Mouse (Mus musculus) WW6 (cell line): ENCODE results near the gene Cracr2a.

ENCODE experiments used
- DNase-seq: peaks from one replicate; pipeline ENCODE4 v3.0.0-alpha.2; 2013; ENCODE audit warnings: low read depth, low spot score

Gene Cracr2a

DNA sequence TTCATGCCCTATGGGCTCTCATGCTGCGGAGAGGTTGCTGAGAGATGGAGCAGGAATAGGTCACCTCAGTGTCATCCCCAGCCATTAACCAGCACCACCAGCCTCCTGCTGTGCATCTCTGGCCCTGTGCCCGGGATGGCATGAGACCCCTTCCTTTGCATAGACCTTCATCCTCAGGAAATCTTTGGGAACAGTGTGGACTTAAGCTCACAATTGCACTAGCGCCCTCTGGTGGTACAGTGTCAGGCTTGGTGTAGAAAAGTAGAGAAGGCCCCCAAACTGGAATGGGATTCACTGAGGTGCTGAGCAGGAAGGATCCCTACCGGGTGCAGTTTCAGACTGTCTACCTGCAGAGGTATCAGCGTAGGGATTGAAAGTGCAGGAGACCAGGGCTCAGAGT lies 64.0 kb downstream of the Cracr2a start:
- peak; percentile 48 for DNase-seq

DNA sequence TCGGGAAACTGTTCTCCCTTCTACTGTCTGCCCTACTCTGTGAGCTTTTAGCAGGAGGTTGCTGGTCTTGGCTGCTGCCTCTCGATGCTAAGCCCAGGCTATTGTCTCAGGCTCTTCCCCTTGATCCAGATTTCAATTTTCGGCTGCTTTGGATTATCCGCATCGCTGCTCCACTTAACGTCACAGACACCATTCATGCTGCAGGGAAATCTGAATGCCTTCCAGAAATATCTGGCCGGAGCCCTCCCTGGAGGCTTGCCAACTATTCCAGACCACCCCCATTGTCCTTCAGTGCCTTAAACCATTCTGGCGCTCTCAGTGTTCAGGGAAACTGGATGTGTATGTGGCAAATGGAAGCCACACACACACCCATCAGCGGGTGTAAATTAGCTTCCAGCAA lies 66.3 kb downstream of the Cracr2a start:
- DNase-seq = no peak

DNA sequence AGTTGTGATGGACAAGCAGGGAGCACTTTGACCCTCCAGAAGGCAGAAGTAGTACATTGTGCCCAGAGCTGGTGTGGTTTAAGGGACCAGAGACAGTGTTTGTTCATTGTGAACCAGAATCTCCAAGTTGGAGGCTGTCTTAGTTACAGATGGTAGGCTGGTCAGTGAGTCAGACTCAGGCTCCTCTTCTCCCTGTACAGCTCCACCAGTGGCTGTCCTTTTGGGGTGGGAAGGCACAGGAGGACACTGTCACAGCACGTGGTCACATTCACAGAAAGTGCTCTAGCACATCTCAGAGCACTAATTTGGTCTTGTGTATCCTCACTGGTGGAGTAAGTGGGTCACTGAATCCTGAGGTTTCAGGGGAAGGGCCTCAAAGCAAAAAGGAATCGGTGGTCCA lies 68.1 kb downstream of the Cracr2a start:
- DNase-seq = no peak

DNA sequence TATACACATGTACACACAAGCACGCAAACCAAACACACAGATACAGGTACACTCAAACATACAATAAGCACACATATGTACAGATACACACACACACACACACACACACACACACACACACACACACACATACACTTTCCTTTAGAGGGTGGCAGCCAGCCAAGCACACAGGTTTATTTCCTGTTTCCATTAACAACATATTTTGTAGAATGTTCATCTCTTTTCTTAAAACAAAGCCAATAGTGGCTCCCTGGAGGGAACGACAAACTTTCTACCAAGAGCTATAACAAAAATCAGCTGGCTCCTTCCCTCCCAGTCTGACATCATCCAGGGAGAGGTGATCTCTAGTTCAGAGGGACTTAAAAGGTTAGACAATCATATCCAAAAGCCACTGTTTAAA lies 73.7 kb downstream of the Cracr2a start:
- no peak for DNase-seq

DNA sequence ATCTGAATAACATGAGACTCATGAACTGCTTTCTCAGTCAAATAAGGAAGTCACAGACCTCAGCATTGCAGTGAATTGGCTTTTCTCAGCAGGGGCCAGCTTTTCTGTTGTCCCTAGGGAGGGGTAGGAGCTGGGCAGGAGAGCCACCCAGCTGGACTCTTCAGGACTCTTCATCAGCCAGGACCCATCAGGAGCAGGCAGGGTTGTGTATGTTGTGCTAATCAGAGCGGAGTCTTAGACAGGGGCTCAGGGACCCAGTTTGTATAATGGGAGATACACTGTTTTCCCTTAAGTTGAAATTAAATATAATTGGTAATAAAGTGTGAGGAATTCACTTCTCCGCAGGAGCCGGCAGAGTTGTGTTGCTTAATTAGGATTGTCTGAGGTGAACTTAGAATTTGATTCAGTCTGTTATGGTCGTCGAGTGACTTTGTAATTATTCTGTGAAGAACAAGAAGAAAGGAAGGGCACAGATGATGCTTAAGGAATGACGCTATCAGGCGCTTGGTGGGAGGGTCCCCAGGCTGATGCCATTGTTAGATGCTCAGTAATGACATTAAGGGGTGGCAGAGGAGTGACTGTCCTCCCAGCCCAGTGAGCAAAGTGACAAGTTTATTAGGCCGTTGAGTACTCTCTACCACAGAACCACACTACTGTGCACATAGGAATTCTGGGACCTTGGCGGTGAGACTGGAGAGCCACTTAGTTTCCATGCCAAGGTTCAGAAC lies 74.5 kb downstream of the Cracr2a start:
- no peak for DNase-seq

DNA sequence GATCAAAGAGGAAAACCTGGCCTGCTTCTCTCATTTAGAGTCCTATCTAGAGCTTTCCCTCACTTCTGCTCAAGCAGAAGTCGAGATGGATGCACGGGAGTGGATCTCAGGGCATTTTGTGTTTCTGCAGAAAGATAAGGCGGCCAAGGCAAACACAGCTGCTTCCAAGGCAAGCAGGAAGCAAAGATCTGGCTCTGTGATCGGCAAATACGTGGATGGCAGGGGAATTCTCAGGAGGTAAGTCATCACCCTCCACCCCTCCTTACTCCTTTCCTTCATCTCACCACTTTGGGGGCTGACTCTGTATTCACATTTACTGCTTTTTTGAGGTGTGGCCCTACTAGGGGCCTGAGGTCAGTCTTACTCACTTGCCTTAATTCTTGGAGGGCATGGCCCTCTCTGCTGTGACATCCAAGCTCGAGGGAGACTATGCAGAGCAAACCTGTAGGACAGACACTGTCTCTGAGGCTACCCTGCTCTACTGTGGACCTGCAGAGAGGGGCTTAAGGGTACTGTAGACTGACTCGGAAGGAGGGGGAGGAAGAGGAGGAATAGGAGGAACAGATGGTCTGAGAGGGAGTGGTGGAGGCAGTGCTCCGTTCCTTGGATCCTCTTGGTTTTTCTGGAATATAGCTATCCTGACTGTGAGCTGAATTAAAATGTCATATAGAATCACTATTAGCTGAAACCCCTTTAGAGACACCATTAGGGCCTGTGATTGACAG lies 80.1 kb downstream of the Cracr2a start:
- DNase-seq = no peak

DNA sequence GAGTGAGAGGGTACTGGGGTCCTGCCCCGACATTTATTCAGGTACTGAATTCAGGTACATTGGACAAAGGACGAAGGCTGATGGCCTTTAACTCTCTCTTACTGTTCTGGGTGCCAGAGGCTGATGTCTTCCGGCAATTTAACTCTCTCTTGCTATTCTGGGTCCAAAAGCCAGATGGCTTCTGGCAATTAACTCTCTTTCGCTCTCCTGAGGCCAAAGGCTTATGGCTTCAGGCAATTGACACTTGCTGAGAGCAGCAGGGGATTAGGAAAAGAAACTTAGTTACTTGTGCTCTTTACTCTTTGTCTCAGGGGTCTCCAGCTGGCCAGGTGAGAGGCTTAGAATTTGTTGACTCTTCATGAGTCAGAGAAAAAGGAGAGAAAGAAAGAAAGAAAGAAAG lies 94.8 kb downstream of the Cracr2a start:
- no peak for DNase-seq

DNA sequence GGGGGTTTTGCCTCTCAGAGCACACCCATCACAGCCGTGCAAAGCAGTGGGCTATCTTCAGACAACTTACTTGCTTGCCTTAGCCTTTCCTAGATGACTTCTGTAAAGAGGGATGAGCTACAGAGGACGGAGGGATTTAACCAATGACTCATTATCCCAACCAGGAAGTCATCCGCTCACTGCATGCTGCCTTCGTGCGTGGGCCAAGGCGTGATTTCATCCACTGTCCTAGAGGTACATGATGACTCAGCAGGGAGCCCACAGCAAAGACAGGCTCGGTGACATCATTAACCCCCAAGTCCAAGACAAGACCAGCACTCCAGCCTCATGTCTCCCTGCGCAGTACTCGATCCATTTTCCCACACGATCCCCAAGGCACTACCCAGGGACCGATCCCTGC lies 96.0 kb downstream of the Cracr2a start:
- no peak for DNase-seq

DNA sequence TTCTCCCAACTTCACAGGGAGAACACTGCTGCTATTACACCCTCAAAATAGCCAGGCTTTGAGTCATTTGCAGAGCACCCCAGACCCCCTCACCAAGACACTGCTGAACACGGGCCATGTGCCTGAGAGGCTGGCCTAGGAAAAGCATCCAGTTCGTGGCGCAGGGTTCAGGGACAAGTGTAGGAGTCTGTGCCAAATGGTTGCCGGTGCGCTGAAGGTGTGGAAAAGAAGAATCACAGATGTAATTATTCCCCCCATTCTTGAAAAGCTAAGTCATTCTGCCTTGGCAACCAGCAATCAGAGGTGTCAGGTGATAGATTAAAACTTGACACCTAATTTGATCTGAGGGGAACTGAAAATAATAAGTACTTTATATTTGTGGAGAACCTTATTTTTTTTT lies 98.3 kb downstream of the Cracr2a start:
- DNase-seq = no peak

DNA sequence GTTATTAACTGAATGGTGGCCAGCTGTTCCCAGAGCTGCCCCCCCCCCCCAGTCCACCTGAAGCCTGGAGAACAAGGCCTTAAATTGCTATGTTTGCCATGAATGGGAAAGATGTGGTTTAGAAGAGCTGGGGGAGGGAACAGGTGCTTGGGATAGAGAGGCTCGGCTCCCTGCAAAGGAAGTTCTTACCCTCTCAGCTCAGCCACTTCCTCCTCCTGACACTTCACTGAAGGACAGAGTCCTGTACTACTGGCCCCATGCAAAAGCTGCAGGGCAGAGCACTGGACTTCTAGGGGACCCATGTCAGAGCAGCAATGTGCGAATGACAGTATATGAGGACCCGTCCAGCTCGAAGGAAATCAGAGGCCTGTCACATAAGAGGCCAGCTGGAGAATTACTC lies 98.8 kb downstream of the Cracr2a start:
- DNase-seq = no peak

DNA sequence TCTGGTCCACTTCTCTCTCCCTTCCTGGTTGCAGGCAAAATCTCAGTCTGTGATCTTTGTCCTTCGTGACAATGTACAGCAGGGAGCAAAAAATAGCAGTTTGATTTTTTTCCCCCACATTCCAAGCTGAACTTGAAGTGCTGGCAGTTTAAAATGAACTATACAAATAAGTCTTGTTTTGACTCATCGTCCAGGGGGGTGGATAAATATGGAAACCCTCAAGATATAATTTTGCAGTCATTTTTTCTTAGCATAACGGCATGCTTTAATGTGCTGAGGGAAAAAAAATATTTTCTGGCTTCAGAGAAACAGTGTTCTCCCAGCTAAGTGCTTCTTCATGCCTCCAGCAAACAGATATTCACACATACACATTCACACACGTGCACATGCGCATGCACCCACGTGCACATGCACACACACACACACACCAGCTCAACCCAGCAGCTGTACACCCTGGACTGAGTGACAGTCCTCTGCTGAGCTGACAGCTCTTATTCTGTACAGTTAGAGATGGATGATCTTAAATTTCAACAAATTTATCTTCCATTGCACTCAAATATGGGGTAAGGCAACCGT lies 100.7 kb downstream of the Cracr2a start:
- no peak for DNase-seq

DNA sequence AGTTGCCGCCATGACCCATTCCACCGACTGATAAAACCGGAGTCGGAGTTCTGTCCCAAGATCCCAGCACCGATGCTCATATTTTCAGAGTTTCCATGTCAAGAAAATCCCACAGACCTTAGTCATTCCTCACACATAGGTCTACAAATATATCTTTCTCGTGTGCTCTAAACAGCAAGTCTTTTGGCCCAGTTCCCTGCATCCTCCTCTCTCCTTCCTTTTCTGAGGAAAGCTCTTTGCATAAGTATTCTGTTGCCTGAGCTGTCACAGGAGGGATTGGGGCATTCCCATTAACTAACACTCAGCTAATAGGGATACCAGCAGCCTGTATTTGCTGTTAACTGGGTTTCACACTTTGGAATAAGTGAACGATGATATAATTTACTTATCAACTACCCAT lies 102.1 kb downstream of the Cracr2a start:
- no peak for DNase-seq

DNA sequence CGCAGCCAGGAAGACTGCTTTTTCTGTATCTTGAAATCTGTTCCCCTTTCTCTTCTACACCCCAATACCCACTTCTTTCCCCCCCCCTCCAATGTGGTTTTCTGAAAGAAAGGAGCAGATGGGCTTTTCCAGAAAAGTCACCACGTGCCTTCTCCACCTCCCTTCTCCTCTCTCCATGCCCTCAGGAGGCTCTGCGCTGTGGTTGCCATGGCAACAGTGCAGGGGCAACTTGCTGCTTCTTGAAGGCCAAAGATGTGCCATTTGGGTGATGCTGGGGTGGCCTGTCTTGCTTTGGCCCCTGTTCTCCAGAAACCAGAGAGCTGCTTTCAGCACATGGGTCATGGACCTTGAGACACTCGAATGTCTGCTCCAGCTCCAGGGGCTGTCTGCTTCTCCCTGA lies 108.2 kb downstream of the Cracr2a start:
- no peak for DNase-seq

DNA sequence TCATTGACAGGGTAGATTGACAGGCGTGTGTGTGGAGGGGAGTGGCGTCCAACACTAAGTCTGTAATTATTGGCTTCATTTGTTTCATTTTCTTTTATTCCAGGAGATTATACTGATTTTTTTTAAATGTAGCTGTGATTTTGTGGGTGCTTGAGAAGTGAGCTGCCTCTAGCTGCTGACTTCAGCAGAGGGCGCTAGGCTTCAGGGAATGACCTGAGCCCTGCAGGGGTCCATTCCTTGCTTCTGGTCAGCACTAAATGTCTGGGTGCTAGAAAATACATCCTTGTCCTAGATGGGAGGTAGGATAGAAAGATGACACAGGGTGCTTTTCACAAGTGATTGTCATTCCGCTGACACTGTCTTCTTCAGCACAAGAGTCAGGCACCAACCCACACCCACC lies 108.9 kb downstream of the Cracr2a start:
- no peak for DNase-seq

DNA sequence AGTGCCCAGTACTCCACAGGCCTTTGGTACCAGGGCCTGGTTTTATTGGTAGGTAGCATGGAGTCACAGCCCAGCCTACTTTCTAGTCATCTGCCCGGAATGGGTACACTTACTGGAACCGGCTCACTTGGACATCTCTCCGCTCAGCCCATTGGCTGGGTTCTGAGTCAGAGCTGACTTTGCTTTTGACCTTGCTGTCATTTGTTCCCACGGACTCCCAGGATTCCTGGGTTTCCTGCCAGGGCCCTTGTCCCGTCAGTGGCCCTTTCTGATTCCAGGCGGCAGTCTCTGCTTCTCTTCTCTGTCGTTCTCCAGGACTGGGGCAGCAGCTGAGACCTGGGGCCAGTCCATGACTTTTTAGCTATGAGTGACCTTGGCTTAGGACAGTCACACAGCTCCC lies 110.9 kb downstream of the Cracr2a start:
- no peak for DNase-seq

DNA sequence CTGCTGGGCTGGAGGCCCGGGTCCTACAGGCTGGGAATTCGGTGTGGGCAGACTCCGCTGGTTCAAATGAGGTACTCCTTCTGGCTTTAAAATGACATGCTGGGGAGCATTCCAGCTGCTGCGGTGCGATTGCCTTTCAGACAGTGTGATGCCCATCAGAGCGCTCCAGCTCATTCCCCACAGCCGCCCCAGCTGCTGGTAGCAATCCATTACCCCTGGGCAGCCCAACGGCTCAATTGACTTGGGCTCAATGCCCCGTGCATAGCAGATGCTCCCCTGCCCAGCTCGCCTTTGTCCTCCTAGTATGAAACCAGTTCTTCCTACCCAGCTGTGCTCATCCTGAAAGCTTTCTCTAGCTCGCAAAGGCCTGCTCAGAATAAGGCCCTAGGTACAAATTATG lies 115.7 kb downstream of the Cracr2a start:
- DNase-seq = no peak

DNA sequence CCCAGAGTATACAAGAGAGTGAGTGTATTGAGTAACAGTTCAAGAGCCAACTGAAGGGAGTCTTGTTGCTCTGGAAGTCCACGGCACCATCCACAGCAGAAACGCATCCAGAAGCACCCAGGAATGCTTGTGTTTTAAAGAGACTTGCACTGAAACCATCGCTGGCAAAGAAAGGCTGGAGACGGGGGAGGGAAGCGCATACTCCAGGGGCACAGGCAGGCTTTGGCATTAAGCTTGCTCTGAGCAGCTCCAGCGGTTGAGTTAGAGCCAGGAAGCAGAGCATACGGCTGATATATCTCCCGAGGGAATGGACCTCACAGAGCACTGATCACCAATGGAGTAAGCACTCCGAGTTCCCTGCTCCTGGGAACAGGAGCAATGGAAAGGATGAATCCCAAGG lies 117.2 kb downstream of the Cracr2a start:
- no peak for DNase-seq

DNA sequence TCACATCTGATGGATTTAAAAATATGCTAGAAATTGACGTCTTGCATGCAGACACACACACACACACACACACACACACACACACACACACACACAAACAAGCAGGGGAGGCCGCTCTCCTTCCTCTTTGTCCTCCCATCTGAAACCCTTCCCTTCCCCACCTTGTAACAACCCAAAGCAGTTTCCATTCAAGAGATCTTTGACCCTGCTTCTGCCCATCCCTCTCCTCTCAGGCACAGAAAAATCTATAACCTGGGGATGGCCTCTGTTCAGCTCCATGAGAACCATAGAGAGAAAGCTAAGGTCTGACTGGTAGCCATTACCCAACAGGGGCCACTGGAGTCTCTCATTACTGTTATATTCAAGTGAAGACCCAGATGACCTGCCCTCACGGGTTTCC lies 117.9 kb downstream of the Cracr2a start:
- no peak for DNase-seq

DNA sequence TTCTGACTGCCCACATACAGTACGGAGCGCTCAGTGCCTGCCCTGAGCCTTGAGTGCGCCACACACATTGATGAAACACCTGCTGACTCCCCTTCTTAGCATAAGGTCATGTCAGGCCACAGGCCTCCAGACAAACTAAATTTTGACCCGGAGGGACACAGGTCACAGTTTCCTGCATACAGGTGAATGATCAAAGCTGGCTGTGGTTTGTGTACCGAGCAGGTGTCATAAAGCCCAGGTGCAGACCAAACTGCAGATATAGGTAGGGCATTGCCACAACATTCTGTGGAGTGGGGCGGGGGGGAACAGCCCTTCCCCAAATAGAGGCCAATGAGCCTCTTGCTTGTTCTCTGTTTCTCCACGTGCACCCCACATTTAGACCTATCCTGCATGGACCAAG lies 119.6 kb downstream of the Cracr2a start:
- no peak for DNase-seq

DNA sequence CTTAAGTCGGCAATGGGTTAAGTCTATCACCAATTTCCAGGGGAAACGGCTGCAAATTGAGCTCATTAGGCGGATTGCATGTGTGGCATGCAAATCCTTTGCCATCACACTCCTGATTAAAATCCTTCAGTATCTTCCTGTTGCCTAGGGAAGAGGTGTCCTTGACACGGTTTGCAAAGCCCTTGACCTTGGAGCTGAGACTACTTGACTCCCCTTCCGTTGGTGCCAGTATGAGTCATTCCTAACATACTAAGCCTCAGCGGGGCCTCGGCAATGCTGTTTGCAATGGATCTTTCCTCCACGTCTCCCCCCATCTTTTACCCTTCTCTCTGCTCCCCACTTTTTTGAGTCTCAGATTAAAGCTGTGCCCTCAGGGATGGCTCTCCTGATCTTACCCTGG lies 122.4 kb downstream of the Cracr2a start:
- DNase-seq = no peak

DNA sequence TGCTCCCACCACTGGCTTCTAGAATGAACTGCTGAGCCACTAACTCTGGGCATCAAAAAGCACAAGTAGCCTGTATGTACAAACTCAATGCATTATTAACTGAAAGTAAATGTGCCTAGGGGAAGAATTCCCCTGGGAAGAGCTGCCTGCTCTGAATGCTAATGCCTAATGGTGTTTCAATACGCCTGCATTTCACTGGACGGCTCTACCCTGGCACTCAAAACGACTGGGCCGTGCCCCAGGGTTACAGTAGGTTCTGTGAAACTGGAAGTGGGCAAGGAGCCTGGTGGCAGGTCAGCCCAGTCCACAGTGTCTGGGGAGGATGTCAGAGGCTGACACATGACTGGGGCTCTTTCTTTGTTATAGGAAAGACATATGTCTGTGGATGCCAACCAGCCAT lies 123.8 kb downstream of the Cracr2a start:
- no peak for DNase-seq

DNA sequence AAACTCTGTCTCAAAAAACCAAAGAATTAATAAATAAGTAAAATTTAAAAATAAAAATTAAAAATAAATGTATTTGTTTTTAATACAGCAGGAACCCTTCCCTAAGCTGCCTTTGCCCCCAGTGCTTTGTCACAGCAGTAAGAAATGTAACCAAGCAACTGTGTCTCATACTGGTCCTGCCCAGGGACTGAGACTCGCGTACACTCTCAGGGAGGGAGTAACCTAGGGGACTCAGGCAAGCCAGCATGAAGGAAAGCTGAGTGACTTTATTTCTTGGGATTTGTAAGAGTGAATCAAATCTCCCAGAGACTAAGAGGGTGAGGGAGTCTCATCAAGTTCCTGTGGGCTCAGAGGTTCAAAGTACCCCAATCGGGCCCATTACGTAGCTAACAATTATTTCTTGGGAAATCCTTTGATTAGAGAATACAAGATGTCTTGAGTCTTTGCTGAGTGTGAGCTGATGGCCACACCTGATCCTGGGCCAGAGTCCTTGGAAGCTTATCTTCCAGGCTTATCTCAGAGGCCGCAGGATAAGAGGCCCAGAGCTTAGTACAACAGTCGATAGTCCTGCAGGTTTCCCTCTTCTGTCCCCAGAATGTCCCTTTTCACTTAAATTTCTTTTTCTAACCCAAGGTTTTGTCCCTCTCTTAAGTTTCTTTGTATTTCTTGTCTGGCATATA lies 126.2 kb downstream of the Cracr2a start:
- no peak for DNase-seq

DNA sequence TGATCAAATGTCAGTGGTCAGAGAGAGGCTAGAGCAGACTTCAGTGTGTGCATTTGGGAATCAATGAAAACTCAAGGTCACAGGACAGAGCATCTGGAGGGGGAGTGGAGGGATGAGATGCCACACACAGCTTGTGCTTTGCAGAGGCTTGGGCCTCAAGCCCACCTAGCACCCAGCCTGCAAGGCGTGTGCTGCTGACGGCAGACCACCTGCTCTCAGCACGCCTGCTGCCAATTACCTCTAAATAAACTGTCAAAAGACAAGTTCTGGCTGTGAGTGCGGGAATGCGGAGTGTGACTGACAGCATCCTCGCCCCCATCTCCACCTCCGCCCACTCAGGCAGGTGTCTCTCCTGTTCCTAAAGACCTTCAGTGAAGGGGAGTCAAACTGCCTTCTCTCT lies 131.2 kb downstream of the Cracr2a start:
- DNase-seq = no peak
